Mouse (Mus musculus) ovary, adult 18-20 months (tissue): ENCODE measurements around the gene Tmem200c.
A peak's percentile ranks its signal among the peaks of the same experiment; 100 is the strongest.

Experiments
- DNase-seq: peaks from one replicate; pipeline ENCODE4 v3.0.0; 2022; ENCODE audit warnings: low spot score, mixed read lengths

Tmem200c gene

DNA sequence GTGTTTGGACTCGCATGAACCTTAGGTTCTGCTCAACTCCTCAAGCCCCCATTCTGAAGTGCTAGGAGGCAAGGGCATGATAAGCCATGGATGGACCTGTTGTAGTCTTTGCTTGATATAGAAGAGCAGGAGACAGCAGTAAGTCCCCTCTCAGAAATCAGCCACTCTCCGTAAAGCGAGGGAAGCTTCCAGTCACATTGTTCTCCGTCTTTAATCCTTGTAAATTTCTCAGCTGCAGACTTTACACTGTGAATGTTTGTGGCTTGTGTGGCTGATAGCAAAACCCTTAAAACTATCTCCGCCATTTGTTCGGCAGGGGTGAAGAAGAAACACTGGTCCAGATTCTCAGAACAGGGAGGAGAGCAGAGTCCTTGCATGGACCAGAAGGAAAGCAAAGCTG is at the start of gene Tmem200c:
Gene Tmem200c (plus strand): TSS at position 301 of the 400 bp plus-strand sequence.
- no peak for DNase-seq

DNA sequence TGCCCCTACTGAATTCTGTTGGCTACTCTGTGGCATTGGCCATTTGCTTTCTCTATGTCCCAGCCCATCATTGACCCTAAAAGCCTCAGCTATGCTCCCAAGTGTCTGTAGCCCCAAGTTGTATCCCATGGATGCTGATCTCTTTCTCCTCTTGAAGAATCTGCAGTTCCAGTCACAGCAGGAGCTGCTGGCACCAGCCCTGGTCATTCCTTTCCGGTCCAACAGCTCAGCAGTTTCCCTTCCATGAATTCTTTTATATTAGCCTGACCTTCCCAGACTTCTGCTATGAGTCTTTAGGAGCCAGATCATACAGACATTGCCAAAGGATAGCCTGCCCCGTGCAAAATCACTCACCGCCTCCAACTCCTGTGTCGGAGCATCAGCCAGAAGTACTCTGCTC is 32.7 kb upstream of the Tmem200c start:
- DNase-seq: no peak

DNA sequence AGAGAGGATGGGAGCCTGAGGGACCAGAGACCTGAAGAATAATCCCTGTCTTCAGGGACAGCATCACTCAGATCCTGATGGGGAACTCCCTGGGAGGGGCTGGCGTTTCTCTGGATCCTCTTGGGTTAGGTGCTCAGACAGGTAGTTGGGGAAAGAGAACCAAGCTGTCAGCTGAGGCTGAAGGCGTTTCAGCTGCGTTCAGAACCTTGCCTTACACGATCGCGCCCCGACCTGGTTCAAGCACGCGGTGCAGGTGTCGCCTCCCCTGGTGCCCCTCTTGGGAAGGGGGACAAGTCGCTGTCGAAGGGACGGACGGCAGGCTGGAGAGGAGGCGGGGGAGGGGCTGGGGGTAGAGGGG is 10.2 kb downstream of the Tmem200c start:
- no peak for DNase-seq

DNA sequence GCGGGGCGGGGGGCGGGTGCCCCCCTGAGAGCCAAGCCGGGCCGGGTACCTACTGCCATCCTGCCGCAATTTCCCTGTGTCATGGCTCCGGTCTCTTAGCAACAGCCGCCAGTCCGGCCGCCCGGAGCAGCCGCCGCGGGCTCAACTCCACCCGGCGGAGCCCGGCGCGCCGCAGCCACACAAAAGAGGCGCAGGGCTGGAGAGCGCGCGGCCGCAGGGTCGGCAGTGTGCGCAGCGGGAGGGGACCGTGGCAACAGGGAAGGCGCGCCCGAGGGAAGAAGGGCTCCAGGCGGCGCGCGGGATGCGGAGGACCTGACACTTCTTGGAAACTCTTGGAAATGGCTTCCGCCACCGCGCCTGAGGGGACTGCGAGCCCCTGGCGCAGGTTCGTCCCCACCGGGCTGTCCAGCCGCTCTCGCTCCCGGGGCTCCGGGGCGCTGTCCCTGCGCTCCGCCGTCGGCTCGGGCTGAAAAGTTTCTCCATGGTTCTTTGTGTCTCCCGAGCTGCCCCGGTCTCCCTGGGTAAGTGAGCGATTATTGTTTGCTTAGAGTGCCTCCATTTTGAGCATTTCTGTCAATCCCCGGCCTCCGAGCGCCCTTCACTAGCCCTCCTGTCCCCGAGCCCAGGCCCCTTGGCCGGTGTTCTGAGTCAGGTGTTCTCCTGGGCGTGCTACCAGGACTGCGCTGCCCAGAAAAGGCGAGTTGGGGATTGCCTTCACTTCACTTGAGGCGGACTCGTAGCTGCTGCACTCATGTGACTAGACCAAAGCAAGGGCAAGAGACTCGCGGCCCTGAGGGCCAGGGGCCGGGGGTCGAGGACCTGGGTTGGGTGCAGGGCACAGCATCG is 10.8 kb downstream of the Tmem200c start:
- peak; percentile 5 for DNase-seq

- DNase-seq: no peak
Measured at GRCm38 (mm10) chr17:68837859-68838194, 11.4 kb downstream of the Tmem200c start.

GRCm38 (mm10) chr17:68839888-68840571 is 13.6 kb downstream of the Tmem200c start:
- no peak for DNase-seq

DNA sequence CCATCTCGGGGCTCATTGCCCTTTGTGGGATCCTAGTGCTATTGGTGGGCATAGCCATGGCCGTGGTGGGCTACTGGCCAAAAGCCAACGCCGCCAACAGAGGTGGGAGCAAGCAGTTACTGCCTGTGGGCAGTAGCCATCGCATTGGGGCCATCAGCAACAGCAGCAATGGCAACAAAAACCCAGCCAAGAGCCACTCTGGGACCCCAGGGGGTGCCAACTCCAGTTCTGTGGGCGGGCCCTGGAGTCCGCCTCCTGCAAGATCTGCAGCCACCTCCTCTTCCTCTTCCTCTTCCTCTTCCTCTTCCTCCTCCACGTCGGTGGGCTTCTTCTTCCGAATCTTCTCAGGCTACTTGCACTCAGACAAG is 14.1 kb downstream of the Tmem200c start:
- DNase-seq: no peak

GRCm38 (mm10) chr17:68841097-68841891 is 14.9 kb downstream of the Tmem200c start:
- DNase-seq: peak; percentile 27

DNA sequence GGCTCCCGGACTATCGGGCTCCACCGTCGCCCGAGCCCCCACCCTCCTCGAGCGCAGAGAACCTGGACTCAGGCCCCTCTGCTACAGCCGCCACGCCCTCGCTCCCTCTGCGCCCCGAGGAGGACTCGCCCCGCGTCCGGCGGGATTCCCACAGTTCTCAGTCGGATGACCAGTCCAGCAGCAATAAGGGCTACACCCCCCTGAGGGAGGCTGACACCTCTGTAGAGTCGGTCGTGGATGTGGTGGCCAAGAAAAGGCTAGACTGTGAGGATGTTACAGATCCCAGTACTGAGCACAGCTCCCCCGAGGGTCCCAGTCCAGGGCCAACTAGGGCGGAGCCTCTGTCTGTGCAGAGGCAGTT is 15.4 kb downstream of the Tmem200c start:
- no peak for DNase-seq

DNA sequence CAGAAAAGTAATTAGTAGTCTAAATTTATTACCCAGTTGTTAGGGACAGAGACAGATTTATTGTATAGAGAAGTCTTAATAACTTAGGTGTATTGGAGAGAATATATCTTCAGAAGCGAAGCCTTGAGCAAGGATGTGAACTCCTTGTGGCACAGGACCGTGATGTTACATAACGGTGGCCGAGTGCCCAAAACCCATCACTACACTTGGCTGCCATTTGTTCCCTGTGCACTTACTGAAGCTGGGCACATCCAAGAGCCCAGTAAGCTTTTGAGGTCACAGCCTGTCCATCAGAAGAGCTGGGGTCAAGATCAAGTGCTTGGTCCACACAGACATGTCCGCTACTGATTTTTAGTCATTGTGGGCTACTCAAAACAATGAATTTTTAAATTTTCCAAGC is 19.5 kb downstream of the Tmem200c start:
- DNase-seq: no peak

GRCm38 (mm10) chr17:68848739-68849138 is 22.3 kb downstream of the Tmem200c start:
- DNase-seq: no peak

GRCm38 (mm10) chr17:68852171-68852966 is 25.9 kb downstream of the Tmem200c start:
- no peak for DNase-seq

GRCm38 (mm10) chr17:68864175-68864574 is 37.8 kb downstream of the Tmem200c start:
- no peak for DNase-seq

DNA sequence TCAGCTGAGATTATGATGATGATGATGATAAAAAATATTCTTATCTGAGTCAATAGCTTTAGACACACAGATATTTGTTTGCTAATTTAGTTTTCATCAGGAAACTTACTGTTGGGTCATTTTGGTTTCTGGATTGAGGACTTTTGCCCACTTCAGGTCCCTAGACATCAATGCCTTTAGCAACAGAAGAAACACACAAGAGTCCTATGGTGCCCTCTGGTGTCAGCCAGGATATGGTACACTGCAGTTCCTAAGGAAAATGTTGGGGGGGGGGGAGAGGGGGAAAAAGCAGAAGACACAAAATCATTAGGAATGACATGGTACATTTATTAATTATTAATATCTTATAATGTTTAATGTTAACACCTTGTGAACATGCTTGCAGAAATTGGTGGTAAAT is 42.0 kb downstream of the Tmem200c start:
- no peak for DNase-seq

DNA sequence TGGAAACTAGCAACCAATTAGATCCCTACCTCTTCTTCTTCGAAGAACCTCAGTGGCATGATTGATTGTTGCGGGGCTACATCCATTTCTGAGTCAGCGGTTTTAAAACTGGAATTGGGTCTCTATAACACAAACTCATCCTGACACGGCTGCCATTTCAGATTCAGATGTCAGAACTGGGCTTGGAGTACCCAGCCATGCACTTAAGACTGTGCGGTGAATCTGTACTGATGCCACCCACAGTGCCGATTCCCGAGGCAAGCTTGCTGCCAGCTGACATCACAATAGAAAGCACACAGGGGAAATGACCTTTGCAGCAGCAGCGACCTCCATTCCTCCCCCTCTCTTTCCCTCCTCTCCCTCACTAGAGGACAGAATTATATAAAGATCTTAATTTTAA is 47.6 kb downstream of the Tmem200c start:
- no peak for DNase-seq

- DNase-seq: no peak
Measured at GRCm38 (mm10) chr17:68875251-68875650, 48.8 kb downstream of the Tmem200c start.

GRCm38 (mm10) chr17:68875917-68876495 is 49.6 kb downstream of the Tmem200c start:
- no peak for DNase-seq

DNA sequence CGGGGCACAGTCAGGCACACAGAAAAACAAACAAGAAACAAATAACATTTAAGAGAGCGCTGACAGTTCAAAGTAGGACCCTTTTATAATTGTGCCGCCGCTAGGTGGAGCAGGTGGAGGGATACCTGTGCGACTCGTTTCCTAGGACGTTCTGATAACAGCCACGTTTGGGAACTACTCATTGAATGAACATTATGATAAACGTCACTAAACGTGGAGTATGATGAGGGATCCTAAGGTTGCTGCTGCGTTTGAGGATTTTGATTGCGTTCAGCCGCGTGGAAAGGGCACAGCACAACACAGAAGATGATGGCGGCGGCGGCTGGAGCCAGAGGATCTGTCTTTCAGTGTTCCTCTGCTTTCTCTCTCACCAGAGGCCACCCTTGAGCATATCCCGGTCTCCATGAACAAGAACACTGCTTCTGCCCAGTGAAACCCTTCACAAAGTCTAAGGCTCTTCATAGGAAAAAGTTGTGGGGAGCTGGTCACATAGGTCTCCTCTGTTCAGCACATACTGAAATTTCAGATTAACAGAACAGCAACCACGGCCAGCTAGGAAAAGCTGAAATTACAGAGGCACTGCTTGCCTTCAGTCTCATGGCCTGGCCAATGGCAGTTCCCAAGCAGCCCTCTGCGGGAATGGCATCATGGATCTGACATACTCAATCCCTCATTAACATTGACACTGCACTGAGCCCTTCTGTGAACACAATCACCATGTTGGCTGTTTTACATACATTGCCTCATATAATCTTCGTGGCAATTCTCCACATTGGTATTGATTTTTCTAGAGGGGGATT is 55.5 kb downstream of the Tmem200c start:
- no peak for DNase-seq

DNA sequence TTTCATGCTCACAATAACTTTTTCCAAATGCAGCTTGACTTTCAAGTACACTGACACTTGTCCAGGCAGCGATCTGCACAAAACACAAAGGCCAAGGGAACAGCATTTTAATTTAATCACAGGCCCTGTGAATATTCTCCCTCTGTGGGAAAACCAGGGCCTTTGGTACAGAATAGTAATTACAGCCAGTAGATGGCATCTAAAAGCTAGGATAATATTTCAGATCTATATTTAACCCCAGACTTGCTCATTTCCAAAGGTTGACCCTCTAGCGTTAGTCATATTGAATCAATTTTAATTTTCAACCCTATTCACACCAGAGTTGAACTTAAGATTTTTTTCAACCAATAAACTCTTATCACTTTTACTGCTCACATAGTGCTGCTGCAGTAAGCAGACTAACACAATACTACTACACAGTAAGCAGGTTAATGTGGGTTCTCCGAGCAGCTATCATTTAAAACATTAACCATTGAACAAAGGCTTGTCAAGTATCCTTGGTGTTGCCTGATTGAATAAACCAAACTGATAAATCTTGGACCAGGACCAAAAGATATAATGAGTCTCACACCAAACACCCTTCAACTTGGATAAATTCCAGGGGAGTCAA is 57.2 kb downstream of the Tmem200c start:
- no peak for DNase-seq

DNA sequence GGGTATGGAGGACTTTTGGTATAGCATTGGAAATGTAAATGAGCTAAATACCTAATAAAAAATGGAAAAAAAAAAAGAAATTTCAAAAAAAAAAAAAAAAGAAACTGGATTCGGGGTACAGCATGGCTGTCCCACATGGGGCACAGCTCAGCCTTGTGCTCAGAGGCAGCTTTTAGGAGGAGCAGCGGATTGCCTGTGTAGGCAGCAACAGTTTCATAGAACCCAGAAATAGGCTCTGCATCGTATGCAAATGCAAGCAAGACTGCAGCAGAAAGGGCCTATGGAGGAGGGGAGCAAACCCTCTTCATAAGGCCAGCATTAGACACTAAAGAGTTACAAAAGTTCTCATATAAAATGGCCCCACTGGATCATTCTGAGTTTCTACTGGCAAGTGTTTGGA is 64.2 kb downstream of the Tmem200c start:
- DNase-seq: no peak
